Mouse (Mus musculus) stomach, embryonic 15.5 days (tissue): ENCODE results near the gene Ankrd39. TPM values are rescaled to one million over a fixed set of nuclear protein-coding genes. Genes with fewer than 3 reads are reported as not detected.

ENCODE experiments used
- ATAC-seq: fragments of 200-750 bp; cut with Nextera tagmentation; 2 replicates; pipeline ENCODE4 v1.8.0; 2017; ENCODE audit warnings: low read depth, moderate number of reproducible peaks, moderate TSS enrichment; ENCODE audit not compliant: insufficient read depth, low FRiP score
- H3K27ac ChIP-seq: fragments of 300-500 bp; sonication (generic); 2 replicates; pipeline ENCODE4 v1.5.1; 2015; ENCODE audit warnings: mild to moderate bottlenecking, inconsistent platforms
- H3K27me3 ChIP-seq: fragments of 300-500 bp; sonication (generic); replicated peaks from 2 replicates; pipeline ENCODE4 v1.6.1; 2015; ENCODE audit warnings: inconsistent platforms
- H3K36me3 ChIP-seq: fragments of 300-500 bp; sonication (generic); 2 replicates; pipeline ENCODE4 v1.6.1; 2015; ENCODE audit warnings: inconsistent platforms
- H3K4me1 ChIP-seq: fragments of 300-500 bp; sonication (generic); 2 replicates; pipeline ENCODE4 v1.6.1; 2015; ENCODE audit warnings: inconsistent platforms
- H3K4me2 ChIP-seq: fragments of 300-500 bp; sonication (generic); 2 replicates; pipeline ENCODE4 v1.6.1; 2015; ENCODE audit warnings: mild to moderate bottlenecking, inconsistent platforms
- H3K4me3 ChIP-seq: fragments of 300-500 bp; sonication (generic); replicated peaks from 2 replicates; pipeline ENCODE4 v1.5.1; 2015; ENCODE audit warnings: inconsistent platforms
- H3K9ac ChIP-seq: fragments of 300-500 bp; sonication (generic); 2 replicates; pipeline ENCODE4 v1.6.1; 2015; ENCODE audit warnings: inconsistent platforms
- H3K9me3 ChIP-seq: fragments of 300-500 bp; sonication (generic); 2 replicates; pipeline ENCODE4 v1.6.1; 2016; ENCODE audit warnings: inconsistent platforms
- WGBS: fragments of 180-500 bp; shearing (Covaris S2); methylation state at CpG from one replicate; pipeline ENCODE4 v1.1.7; 2015; 5-methylcytosine and 5-hydroxymethylcytosine counted together
- polyA plus RNA-seq: library from polyadenylated mRNA; unstranded; fragments of >200 nt; fragmentation: Nextera tagmentation; extraction: Ambion mirVana; gene quantifications from 2 replicates; pipeline ENCODE4 v1.2.1, GENCODE M21; 2015

Gene Ankrd39
- polyA plus RNA-seq, 1 experiment from 2014 or later, result 24.9 TPM

DNA sequence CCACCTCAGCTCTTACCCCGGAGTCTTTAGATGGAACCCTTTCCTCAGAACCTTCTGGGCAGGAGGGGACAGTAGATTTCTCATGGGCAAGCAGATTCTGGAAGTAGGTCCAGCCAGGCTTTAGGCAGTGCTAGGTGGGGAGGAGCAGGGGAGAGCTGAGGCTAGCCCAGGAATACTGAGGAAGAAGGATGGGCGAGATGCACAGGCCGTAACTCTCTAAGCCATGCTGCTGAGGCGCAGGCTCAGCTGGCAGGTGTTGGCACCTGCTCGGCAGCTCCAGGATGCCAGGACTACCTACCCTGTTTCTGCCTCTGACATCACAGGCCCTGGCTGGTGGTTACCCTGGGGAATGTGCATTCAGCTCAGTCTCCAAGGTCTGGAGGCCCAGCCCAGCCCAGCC is 23.1 kb upstream of the Ankrd39 start:
- 0 out of 2 replicates have a peak overlapping the region, but pooled peaks have one; percentile 74 for H3K27ac ChIP-seq

DNA sequence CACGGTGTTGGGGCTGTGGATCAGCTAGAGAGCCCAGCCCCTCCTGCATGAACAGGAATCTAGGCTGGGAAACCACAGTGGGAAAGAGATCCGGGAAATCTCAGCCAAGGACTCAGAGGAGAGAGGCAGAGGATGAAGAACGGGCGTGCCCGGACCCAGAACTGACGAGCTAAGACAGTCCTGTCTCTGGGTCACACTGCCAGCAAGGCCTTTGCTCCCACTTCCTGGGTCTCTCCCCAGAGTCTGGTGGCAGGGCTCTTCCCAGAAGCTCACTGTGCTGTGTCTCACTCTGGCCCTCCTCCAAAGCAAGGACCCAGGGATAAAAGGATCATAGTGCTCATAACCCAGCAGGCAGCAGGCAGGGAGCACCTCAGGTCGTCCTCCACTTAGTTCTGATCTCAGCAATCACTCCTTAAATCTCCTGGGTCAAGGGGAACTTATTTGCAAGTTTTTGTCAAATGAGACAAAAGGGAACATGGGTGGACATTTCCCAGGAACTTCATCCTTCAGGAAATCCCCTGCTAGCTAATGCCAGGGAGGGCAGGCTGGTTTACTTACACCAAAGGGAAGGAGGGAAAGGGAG is 22.5 kb upstream of the Ankrd39 start:
- H3K4me1 ChIP-seq, result peaks cover 48% of the 10 kb centered on the region
- H3K9ac ChIP-seq, result no peak overlapping the region

More for the DNA sequence above, 23.1 kb upstream of the Ankrd39 start:
- Histone ChIP-seq H3K36me3 (no peaks in the 10 kb centered on the region), H3K27me3 (no peaks in the 10 kb centered on the region), H3K9me3 (no peaks in the 10 kb centered on the region), H3K4me1 (peaks cover 49% of the 10 kb centered on the region), H3K9ac (no peak overlapping the region), H3K4me2 (no peak overlapping the region), H3K4me3 (no peak overlapping the region)
- 0 out of 2 replicates have a peak, but pooled peaks have one; percentile 9 for ATAC-seq
- 83% methylated on average over 5 of the region's 5 CpGs for WGBS

DNA sequence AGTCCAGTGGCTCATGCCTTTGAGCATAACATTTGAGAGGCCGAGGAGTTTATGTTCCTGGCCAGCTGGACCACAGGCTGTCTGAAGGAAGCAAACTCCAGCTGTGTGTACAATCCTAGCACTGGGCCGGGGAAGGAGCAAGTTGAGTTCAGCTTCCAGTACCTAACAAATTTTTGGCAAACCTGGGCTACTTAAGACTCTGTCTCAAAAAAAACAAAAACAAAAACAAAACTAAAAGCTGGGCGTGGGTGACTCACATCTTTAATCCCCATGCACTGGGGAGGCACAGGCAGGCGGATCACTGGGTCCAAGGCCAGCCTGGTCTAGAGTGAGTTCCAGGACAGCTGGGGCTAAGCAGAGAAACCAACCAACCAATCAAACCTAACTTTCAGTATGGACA is 21.5 kb upstream of the Ankrd39 start:
- ATAC-seq, result no peak
- peaks cover 38% of the 10 kb centered on the region for H3K4me1 ChIP-seq
- H3K27me3 ChIP-seq, result no peaks in the 10 kb centered on the region
- WGBS, result 53% methylated on average over 4 of the region's 4 CpGs
- H3K4me2 ChIP-seq, result no peak overlapping the region
- H3K9me3 ChIP-seq, result no peaks in the 10 kb centered on the region
- H3K27ac ChIP-seq, result peak overlapping the region; percentile 74
- no peak overlapping the region for H3K4me3 ChIP-seq
- no peak overlapping the region for H3K9ac ChIP-seq
- H3K36me3 ChIP-seq, result no peaks in the 10 kb centered on the region

More for the DNA sequence above, 22.5 kb upstream of the Ankrd39 start:
- no peaks in the 10 kb centered on the region for H3K9me3 ChIP-seq
- no peak overlapping the region for H3K4me3 ChIP-seq
- peak overlapping the region; percentile 74 for H3K27ac ChIP-seq
- no peak for ATAC-seq
- no peak overlapping the region for H3K4me2 ChIP-seq
- WGBS, result 46% methylated on average over 7 of the region's 7 CpGs
- no peaks in the 10 kb centered on the region for H3K27me3 ChIP-seq
- H3K36me3 ChIP-seq, result no peaks in the 10 kb centered on the region

DNA sequence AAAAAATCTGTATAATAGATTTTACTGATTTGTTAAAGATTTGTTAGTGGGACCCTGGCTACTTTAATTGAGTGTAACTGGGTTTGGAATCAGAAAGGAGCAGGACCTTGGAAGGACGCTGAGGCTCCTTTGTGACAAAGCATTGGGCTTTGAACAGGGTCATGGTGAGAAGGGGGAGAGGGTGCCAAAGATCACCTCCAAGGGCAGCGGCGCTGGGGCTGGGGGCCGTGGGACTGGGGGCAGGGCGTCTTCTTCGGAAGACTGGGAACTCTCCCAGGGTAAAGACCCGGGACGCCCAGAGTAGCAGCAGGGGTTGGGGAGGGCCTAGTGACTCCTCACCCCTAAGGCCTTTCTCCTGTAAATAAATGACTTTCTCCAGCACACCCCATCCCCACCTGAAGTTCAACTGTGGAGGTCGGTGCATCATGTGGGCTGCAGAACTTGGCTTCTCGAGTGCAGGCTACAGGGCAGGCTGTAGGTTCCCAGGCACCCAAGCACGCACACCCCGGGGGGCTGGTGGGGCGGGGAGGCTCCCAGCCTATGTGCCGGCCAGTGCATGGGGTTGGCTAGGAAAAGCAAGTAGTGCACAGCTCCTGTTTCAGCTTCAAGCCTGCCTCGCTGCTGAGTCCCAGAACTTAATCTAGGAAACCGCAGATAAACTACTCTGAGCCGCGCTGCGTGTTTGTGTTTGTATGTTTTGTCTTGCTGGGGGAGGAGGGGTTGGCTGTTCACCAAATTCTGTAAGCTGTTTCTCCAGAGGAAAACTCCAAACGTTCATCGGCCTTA is 20.8 kb upstream of the Ankrd39 start:
- WGBS, result 39% methylated on average over 21 of the region's 21 CpGs
- Histone ChIP-seq H3K9ac (no peak overlapping the region), H3K27me3 (no peaks in the 10 kb centered on the region), H3K9me3 (no peaks in the 10 kb centered on the region), H3K4me2 (no peak overlapping the region), H3K4me1 (peaks cover 34% of the 10 kb centered on the region), H3K4me3 (no peak overlapping the region), H3K27ac (peak overlapping the region; percentile 74), H3K36me3 (no peaks in the 10 kb centered on the region)
- ATAC-seq, result no peak

DNA sequence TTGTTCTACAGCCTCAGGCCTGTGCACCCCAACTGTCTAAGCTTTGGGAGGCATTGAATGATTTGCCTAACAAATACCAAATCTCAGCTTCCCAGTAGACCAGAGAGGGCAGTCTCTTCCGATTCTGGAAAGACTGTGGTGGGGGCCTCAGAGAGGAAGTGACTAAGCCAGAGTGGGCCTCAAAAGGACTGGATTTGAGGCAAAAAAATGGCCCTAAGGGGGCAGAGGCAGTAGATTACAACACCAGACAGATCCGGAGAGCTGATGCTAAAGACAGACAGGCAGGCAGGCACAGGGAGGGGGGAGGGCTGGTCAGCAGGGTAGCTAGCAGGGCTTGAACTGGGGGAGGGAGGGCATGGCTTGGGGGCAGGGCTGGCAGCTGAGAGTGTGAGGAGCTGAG is 19.2 kb upstream of the Ankrd39 start:
- H3K27ac ChIP-seq, result no peak overlapping the region
- H3K4me2 ChIP-seq, result no peak overlapping the region
- 21% methylated on average over 2 of the region's 2 CpGs for WGBS
- ATAC-seq, result no peak
- H3K27me3 ChIP-seq, result no peaks in the 10 kb centered on the region
- H3K4me1 ChIP-seq, result peaks cover 38% of the 10 kb centered on the region
- no peaks in the 10 kb centered on the region for H3K9me3 ChIP-seq
- no peak overlapping the region for H3K9ac ChIP-seq
- no peak overlapping the region for H3K4me3 ChIP-seq
- H3K36me3 ChIP-seq, result no peaks in the 10 kb centered on the region

DNA sequence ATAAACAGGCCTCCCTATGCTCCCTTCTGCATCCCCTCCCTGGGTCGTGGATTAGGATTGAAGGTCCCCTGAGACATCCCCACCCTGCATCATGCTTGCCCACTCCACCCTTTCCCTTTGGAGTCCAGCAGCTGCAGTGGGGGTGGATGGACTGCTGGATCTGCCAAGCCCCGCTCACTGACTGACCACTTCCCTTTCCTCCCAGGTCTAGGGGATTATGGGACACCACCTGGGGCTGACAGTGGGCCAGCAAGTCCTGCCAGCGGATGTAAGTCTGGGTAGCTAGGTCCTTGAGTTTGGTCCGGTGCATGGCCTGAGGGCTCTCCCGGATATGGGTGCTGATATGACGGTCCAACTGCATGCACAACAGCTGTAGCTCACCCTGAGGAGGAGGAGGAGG is 16.9 kb upstream of the Ankrd39 start:
- Histone ChIP-seq H3K4me2 (no peak overlapping the region), H3K4me1 (peaks cover 32% of the 10 kb centered on the region), H3K4me3 (no peak overlapping the region), H3K9me3 (no peaks in the 10 kb centered on the region), H3K27ac (no peak overlapping the region), H3K27me3 (no peaks in the 10 kb centered on the region), H3K36me3 (no peaks in the 10 kb centered on the region), H3K9ac (no peak overlapping the region)
- no peak for ATAC-seq
- WGBS, result 72% methylated on average over 6 of the region's 6 CpGs

DNA sequence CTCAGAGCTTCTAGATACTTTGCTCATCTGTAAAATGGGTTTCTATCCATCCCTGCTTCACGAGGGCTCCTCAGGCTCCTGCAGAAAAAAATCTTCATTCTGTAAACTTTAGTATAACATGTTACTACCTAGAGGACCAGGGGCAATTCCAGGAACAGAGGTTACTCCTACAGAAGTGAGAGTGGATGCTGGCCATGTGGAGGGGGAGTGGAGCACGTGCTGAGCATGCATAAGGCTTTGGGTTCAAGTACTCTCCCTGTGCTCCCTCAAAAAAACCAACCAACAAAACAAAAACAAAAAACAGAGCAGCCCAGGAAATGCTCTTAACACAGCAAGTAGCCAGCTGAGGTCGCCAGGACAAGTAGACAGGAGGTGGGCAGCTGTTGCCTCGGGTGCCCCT is 16.4 kb upstream of the Ankrd39 start:
- Histone ChIP-seq H3K4me1 (peaks cover 34% of the 10 kb centered on the region), H3K36me3 (no peaks in the 10 kb centered on the region), H3K9ac (no peak overlapping the region), H3K9me3 (no peaks in the 10 kb centered on the region), H3K4me2 (no peak overlapping the region), H3K27me3 (no peaks in the 10 kb centered on the region), H3K27ac (no peak overlapping the region), H3K4me3 (no peak overlapping the region)
- 70% methylated on average over 4 of the region's 4 CpGs for WGBS
- ATAC-seq, result no peak

DNA sequence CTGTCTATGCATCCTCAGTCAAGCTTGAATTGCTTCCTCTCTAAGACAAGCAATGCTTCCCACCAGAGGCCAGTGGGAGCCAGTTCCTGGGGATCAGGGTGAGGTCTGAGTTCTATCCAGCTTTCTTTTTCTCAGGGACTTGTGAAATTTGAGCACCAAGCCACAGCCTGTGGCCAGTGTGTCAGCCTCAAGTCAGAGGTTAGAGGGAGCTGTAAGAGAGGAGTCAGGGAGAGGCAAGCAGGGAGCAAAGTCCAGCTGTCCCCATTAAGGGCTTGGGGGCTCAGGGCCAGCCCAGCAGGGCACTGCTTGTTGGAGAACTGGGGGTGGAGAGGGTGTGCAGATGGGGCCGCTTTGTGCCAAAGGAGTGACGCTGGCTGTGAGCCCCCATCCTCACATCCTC is 16.0 kb upstream of the Ankrd39 start:
- Histone ChIP-seq H3K4me3 (no peak overlapping the region), H3K4me2 (no peak overlapping the region), H3K4me1 (peaks cover 32% of the 10 kb centered on the region), H3K36me3 (no peaks in the 10 kb centered on the region), H3K9ac (no peak overlapping the region), H3K27me3 (no peaks in the 10 kb centered on the region), H3K9me3 (no peaks in the 10 kb centered on the region), H3K27ac (no peak overlapping the region)
- ATAC-seq, result no peak
- 83% methylated on average over 2 of the region's 2 CpGs for WGBS

DNA sequence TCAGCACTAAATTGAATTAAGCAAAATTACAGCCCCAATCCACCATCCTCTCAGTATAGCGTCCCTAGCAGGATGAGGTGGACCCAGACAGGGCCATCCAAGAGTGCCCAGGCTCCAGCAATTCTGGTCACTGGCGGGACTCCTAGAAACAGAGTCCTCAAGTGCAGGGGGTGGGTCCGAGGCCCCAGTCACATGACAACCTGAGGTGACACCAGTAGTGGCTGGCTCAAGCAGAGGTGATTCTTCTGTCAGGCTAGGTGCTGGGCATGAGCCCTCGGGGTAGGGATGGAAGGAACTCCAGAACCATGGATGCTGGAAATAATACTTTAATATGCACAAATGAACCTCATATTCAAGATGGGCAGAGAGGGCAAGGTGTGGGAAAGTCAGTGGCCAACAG is 15.1 kb upstream of the Ankrd39 start:
- peaks cover 27% of the 10 kb centered on the region for H3K4me1 ChIP-seq
- 75% methylated on average over 4 of the region's 4 CpGs for WGBS
- no peak for ATAC-seq

DNA sequence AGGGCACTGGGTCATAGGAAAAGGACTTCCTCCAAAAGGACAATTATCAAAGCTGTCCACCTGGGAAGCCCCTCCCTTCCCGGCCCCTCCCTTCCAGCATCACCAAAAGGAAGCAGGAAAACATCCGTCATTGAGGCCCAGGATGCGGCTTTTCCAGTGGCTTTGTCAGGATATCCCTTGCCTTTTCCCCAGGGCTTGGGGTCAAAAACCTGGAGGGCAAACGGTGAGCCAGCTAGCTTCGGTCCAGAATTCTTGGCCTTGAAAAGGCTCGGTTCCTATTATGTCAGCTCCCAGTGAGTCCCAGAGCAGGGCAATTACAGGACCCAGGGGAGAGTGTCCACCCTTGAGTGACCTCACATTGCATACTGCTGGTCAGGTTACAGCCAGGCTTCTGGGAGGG is 13.7 kb upstream of the Ankrd39 start:
- H3K4me1 ChIP-seq, result peaks cover 28% of the 10 kb centered on the region
- H3K4me2 ChIP-seq, result no peak overlapping the region
- no peak overlapping the region for H3K27ac ChIP-seq
- H3K4me3 ChIP-seq, result no peak overlapping the region
- H3K9me3 ChIP-seq, result no peaks in the 10 kb centered on the region
- H3K36me3 ChIP-seq, result no peaks in the 10 kb centered on the region
- no peak for ATAC-seq
- H3K9ac ChIP-seq, result no peak overlapping the region
- H3K27me3 ChIP-seq, result no peaks in the 10 kb centered on the region
- WGBS, result 53% methylated on average over 6 of the region's 6 CpGs

More for the DNA sequence above, 15.1 kb upstream of the Ankrd39 start:
- Histone ChIP-seq H3K9ac (no peak overlapping the region), H3K9me3 (no peaks in the 10 kb centered on the region), H3K36me3 (no peaks in the 10 kb centered on the region), H3K4me2 (no peak overlapping the region), H3K27ac (no peak overlapping the region), H3K4me3 (no peak overlapping the region), H3K27me3 (no peaks in the 10 kb centered on the region)

DNA sequence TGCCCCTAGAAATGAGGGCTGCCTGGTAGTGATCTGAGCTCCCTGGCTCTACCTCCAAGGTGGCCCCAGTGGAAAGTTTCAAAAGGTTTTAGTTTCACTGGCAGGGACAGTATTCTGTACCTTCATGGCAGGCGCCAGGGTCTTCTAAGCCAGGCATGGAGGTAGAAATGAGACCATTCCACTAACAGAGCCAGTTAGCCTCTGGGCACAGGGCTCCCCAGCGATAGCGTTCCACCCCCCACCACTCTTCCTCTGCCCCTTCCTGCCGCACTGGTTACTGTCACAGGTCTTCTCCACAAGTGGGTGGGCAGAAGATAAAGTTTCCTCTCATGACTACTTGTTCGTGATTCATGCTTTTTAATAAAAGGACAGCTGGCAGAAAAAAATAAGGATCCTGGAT is 12.6 kb upstream of the Ankrd39 start:
- no peak for ATAC-seq
- no peak overlapping the region for H3K4me3 ChIP-seq
- no peak overlapping the region for H3K4me2 ChIP-seq
- H3K27me3 ChIP-seq, result no peaks in the 10 kb centered on the region
- no peak overlapping the region for H3K9ac ChIP-seq
- peaks cover 4% of the 10 kb centered on the region; the same call in 1 of the 2 replicates for H3K36me3 ChIP-seq
- no peak overlapping the region; the same call in 1 of the 2 replicates for H3K27ac ChIP-seq
- H3K4me1 ChIP-seq, result peaks cover 38% of the 10 kb centered on the region
- H3K9me3 ChIP-seq, result no peaks in the 10 kb centered on the region
- 69% methylated on average over 5 of the region's 5 CpGs for WGBS

DNA sequence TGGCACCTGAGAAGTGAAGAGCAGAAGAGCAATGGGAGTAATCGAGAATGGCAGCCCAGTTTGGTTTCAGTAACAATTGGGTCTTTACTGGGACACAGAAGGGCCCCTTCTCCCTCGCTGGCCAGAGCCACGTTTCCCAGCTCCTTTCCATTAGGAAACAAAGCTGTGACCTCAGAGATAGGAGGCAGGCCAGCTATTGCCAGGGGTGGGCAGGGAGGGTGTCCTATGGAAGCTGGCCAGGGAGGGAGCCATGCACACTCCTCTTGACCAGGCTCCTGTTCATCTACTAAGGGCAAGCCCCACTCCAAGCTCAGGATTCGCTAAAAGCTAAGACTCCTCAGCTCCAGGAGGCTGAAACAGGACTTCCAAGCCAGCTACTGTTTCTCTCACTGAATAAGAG is 12.0 kb upstream of the Ankrd39 start:
- peak overlapping the region; percentile 93 for H3K4me3 ChIP-seq
- peak overlapping the region; percentile 99; the same call in 1 of the 2 replicates for H3K27ac ChIP-seq
- H3K36me3 ChIP-seq, result peaks cover 10% of the 10 kb centered on the region; the same call in 1 of the 2 replicates
- no peaks in the 10 kb centered on the region for H3K9me3 ChIP-seq
- H3K9ac ChIP-seq, result no peak overlapping the region
- H3K27me3 ChIP-seq, result no peaks in the 10 kb centered on the region
- H3K4me1 ChIP-seq, result peaks cover 43% of the 10 kb centered on the region
- peak overlapping the region; percentile 68 for H3K4me2 ChIP-seq
- 30% methylated on average over 4 of the region's 4 CpGs for WGBS
- no peak for ATAC-seq
